Mouse (Mus musculus): ENCODE measurements around the gene Pnpla8. TPM values are rescaled to one million over a fixed set of nuclear protein-coding genes. Genes with fewer than 3 reads are reported as not detected.
A peak's percentile ranks its signal among the peaks of the same experiment; 100 is the strongest.

Pnpla8 gene
- polyA plus RNA-seq, 1 experiment from 2014 or later = 55.5 TPM

DNA sequence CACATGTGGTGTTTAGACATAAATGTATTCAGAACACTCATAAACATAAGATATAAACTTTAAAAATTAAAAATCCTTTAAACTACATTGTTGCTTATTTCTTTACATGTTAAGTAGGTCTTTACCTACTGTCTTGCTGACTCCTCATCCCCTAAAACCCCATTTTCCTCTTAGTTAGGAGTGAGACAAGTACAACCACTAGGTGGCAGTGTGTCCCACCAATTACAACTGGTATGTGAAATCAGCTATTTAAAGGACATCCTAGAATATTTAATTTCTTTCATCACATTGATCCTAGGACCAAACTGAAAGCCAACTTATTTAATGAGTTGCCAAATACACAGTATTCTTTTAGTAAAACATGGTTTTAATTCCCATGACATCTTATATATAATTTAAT lies 71.1 kb downstream of the Pnpla8 start:
- no peak for ATAC-seq (replicated peaks; ENCODE audit: insufficient number of reproducible peaks, low FRiP score, low TSS enrichment)
- H3K27ac ChIP-seq (ENCODE audit: low read depth, low read length) = no peak overlapping the region
- no peaks in the 10 kb centered on the region for H3K36me3 ChIP-seq (ENCODE audit: control insufficient read depth, insufficient read depth, low read length)
- H3K27me3 ChIP-seq (ENCODE audit: control insufficient read depth, insufficient read depth, low read length) = no peaks in the 10 kb centered on the region
- H3K9me3 ChIP-seq (replicated peaks; ENCODE audit: control insufficient read depth, low read length) = no peaks in the 10 kb centered on the region
- no peaks in the 10 kb centered on the region for H3K4me1 ChIP-seq (ENCODE audit: control insufficient read depth, insufficient read depth, low read length)
- no peak overlapping the region for H3K9ac ChIP-seq (ENCODE audit: low read depth, low read length)
- no peak overlapping the region for H3K4me3 ChIP-seq (ENCODE audit: low read depth, low read length)
- no peak overlapping the region for H3K4me2 ChIP-seq

DNA sequence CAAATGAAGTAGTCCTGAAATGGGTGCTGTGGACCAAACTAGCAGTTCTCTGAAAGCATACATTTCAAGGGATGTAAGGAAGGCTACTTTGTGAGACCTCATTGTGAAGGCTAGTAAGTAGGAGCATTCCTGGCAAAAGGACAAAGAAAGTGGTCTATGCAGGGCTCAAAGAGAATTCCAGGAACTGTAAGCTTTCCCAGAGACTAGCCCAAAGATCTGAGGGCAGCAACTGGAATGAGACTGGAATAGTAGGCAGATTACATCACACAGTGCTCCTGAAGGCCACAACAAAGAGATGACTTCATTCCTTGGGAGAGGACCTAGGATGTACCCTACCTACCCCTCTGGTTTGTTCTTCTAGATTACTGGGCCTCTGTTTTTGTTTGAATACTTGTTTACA lies 79.6 kb downstream of the Pnpla8 start:
- H3K4me3 ChIP-seq (ENCODE audit: low read depth, low read length) = no peak overlapping the region
- H3K4me2 ChIP-seq = no peak overlapping the region
- no peak overlapping the region for H3K9ac ChIP-seq (ENCODE audit: low read depth, low read length)
- no peaks in the 10 kb centered on the region for H3K4me1 ChIP-seq (ENCODE audit: control insufficient read depth, insufficient read depth, low read length)
- no peak overlapping the region for H3K27ac ChIP-seq (ENCODE audit: low read depth, low read length)
- peaks cover 4% of the 10 kb centered on the region for H3K36me3 ChIP-seq (ENCODE audit: control insufficient read depth, insufficient read depth, low read length)
- ATAC-seq (replicated peaks; ENCODE audit: insufficient number of reproducible peaks, low FRiP score, low TSS enrichment) = no peak
- no peaks in the 10 kb centered on the region for H3K9me3 ChIP-seq (replicated peaks; ENCODE audit: control insufficient read depth, low read length)
- no peaks in the 10 kb centered on the region for H3K27me3 ChIP-seq (ENCODE audit: control insufficient read depth, insufficient read depth, low read length)

DNA sequence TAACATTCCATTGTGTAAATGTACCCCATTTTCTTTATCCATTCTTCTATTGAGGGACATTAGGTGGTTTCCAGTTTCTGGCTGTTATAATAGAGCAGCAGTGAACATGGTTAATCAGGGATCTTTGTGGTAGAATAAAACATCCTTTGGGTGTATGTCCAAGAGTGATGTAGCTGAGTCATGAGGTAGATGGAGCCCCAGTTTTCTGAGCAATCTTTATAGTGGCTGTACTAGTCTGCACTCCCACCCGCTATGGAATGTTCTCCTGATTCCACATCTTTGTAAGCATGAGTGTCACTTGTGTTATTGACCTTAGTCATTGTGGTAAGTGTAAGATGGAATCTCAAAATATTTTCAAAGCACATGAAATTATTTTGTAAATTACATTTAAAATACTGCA lies 82.8 kb downstream of the Pnpla8 start:
- H3K27me3 ChIP-seq (ENCODE audit: control insufficient read depth, insufficient read depth, low read length) = no peaks in the 10 kb centered on the region
- H3K36me3 ChIP-seq (ENCODE audit: control insufficient read depth, insufficient read depth, low read length) = peaks cover 4% of the 10 kb centered on the region
- no peak overlapping the region for H3K4me2 ChIP-seq
- no peak overlapping the region for H3K9ac ChIP-seq (ENCODE audit: low read depth, low read length)
- H3K27ac ChIP-seq (ENCODE audit: low read depth, low read length) = no peak overlapping the region
- no peak for ATAC-seq (replicated peaks; ENCODE audit: insufficient number of reproducible peaks, low FRiP score, low TSS enrichment)
- H3K9me3 ChIP-seq (replicated peaks; ENCODE audit: control insufficient read depth, low read length) = no peaks in the 10 kb centered on the region
- whole genome bisulfite sequencing (ENCODE audit: insufficient replicate concordance) = 80% methylated on average over 1 of the region's 1 CpGs
- peaks cover 3% of the 10 kb centered on the region; the same call in 1 of the 2 replicates for H3K4me1 ChIP-seq (ENCODE audit: control insufficient read depth, insufficient read depth, low read length)
- no peak overlapping the region for H3K4me3 ChIP-seq (ENCODE audit: low read depth, low read length)

DNA sequence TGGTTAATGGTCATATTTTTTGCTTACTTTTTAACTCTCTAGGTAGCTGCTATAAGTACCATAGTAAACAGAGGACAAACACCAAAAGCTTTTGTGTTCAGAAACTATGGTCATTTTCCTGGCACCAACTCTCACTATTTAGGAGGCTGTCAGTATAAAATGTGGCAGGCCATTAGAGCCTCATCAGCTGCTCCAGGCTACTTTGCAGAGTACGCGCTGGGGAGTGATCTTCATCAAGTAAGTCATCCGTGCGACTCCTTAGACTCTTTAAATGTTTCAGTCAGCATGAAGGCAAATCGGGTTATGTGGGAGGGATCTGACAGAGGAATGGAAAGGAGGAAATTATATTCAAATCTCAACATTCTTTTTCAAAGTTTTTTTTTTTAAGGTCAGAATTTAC lies 83.7 kb downstream of the Pnpla8 start:
- ATAC-seq (replicated peaks; ENCODE audit: insufficient number of reproducible peaks, low FRiP score, low TSS enrichment) = no peak
- H3K4me3 ChIP-seq (ENCODE audit: low read depth, low read length) = no peak overlapping the region
- peaks cover 4% of the 10 kb centered on the region for H3K36me3 ChIP-seq (ENCODE audit: control insufficient read depth, insufficient read depth, low read length)
- no peaks in the 10 kb centered on the region for H3K27me3 ChIP-seq (ENCODE audit: control insufficient read depth, insufficient read depth, low read length)
- peaks cover 3% of the 10 kb centered on the region; the same call in 1 of the 2 replicates for H3K4me1 ChIP-seq (ENCODE audit: control insufficient read depth, insufficient read depth, low read length)
- no peak overlapping the region for H3K4me2 ChIP-seq
- no peak overlapping the region for H3K9ac ChIP-seq (ENCODE audit: low read depth, low read length)
- H3K27ac ChIP-seq (ENCODE audit: low read depth, low read length) = no peak overlapping the region
- H3K9me3 ChIP-seq (replicated peaks; ENCODE audit: control insufficient read depth, low read length) = no peaks in the 10 kb centered on the region
- 83% methylated on average over 5 of the region's 5 CpGs for WGBS (ENCODE audit: insufficient replicate concordance)

DNA sequence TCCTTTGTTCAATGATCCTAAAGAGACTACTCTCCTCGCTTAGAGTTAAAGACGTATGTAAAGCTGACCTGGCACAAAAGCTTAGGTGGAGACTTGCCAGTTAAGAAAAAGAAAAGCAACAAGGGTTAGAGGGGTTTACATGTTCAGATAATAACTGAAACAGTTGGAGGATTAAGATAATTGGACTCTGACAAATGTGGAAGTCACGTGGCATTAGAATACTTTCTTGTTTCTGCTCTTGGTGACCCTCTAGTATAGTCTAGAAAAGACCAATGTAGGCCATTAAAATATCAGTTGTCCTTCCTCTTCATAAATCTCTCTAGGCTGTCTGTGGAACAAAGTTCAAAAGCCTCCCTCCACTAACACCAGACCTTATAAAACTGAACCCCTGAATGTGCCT lies 87.1 kb downstream of the Pnpla8 start:
- ATAC-seq (replicated peaks; ENCODE audit: insufficient number of reproducible peaks, low FRiP score, low TSS enrichment) = no peak
- no peak overlapping the region for H3K4me2 ChIP-seq
- no peak overlapping the region for H3K27ac ChIP-seq (ENCODE audit: low read depth, low read length)
- no peaks in the 10 kb centered on the region for H3K9me3 ChIP-seq (replicated peaks; ENCODE audit: control insufficient read depth, low read length)
- no peak overlapping the region for H3K4me3 ChIP-seq (ENCODE audit: low read depth, low read length)
- H3K27me3 ChIP-seq (ENCODE audit: control insufficient read depth, insufficient read depth, low read length) = no peaks in the 10 kb centered on the region
- H3K36me3 ChIP-seq (ENCODE audit: control insufficient read depth, insufficient read depth, low read length) = peaks cover 4% of the 10 kb centered on the region
- H3K4me1 ChIP-seq (ENCODE audit: control insufficient read depth, insufficient read depth, low read length) = peaks cover 3% of the 10 kb centered on the region; the same call in 1 of the 2 replicates
- 84% methylated on average over 3 of the region's 3 CpGs for WGBS (ENCODE audit: insufficient replicate concordance)
- H3K9ac ChIP-seq (ENCODE audit: low read depth, low read length) = no peak overlapping the region

DNA sequence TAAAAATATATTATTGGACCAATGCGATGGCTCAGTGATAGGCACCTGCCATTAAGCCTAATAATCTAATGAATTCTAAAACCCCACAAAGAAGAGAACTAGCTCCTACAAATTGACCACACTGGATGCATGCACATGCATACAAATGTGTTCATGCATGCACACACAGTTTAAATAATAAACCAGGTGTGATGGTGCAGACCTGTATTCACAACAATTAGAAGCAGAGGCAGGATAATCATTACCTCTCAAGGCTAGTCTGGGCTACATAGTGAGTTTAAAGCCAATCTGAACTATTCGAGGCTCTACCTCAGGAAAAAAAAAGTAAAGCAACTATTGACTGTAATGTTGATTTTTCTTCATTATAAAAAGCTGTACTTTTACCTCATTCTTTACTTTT lies 94.0 kb downstream of the Pnpla8 start:
- no peak overlapping the region for H3K4me3 ChIP-seq (ENCODE audit: low read depth, low read length)
- H3K9ac ChIP-seq (ENCODE audit: low read depth, low read length) = no peak overlapping the region
- H3K36me3 ChIP-seq (ENCODE audit: control insufficient read depth, insufficient read depth, low read length) = no peaks in the 10 kb centered on the region
- no peak overlapping the region for H3K4me2 ChIP-seq
- H3K9me3 ChIP-seq (replicated peaks; ENCODE audit: control insufficient read depth, low read length) = no peaks in the 10 kb centered on the region
- no peaks in the 10 kb centered on the region for H3K27me3 ChIP-seq (ENCODE audit: control insufficient read depth, insufficient read depth, low read length)
- WGBS (ENCODE audit: insufficient replicate concordance) = 85% methylated on average over 2 of the region's 2 CpGs
- no peak for ATAC-seq (replicated peaks; ENCODE audit: insufficient number of reproducible peaks, low FRiP score, low TSS enrichment)
- H3K27ac ChIP-seq (ENCODE audit: low read depth, low read length) = no peak overlapping the region
- H3K4me1 ChIP-seq (ENCODE audit: control insufficient read depth, insufficient read depth, low read length) = no peaks in the 10 kb centered on the region

DNA sequence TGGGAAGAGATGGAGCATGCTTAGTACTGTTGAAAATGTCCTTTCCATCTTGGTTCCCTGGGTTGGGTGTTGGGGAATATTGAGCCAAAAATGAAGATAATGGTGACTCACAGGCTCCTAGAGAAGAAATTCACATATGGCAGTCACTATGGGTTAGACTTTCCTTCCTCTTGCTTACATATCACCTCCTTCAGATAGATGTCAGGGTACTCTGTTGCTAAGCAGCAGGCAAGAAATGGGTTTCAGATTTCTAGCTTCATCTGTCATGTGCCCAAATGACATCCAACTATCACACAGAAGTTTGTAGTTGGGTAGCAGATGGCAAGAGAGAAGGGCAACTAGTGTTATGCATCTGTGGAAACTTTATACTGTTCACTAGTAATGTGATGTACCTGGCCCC lies 103.9 kb downstream of the Pnpla8 start:
- Histone ChIP-seq H3K9me3 (replicated peaks; ENCODE audit: control insufficient read depth, low read length) (no peaks in the 10 kb centered on the region), H3K27ac (ENCODE audit: low read depth, low read length) (no peak overlapping the region), H3K36me3 (ENCODE audit: control insufficient read depth, insufficient read depth, low read length) (no peaks in the 10 kb centered on the region), H3K9ac (ENCODE audit: low read depth, low read length) (no peak overlapping the region), H3K4me1 (ENCODE audit: control insufficient read depth, insufficient read depth, low read length) (no peaks in the 10 kb centered on the region), H3K4me3 (ENCODE audit: low read depth, low read length) (no peak overlapping the region), H3K27me3 (ENCODE audit: control insufficient read depth, insufficient read depth, low read length) (peaks cover 3% of the 10 kb centered on the region; the same call in 1 of the 2 replicates), H3K4me2 (no peak overlapping the region)
- no peak for ATAC-seq (replicated peaks; ENCODE audit: insufficient number of reproducible peaks, low FRiP score, low TSS enrichment)

DNA sequence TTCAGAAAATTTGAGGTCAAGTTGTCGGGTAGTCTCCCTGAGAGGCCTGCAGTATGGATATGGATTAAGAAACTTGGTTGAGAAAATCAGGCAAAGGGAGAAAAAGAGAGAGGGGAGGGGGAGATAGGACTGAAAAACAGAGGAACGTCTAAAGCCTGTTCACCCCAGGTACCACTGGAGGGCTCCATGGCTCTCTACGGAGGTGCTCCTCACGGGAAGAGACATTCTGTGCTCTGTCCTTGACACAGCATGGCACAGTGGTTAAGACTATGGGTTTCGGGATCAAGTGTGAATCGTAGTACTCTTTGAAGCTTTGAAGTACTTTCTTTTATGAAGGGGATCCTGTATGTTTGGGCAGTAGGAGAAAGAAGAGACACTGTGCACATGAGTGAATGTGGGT lies 106.3 kb downstream of the Pnpla8 start:
- H3K9me3 ChIP-seq (replicated peaks; ENCODE audit: control insufficient read depth, low read length) = no peaks in the 10 kb centered on the region
- H3K27ac ChIP-seq (ENCODE audit: low read depth, low read length) = no peak overlapping the region
- ATAC-seq (replicated peaks; ENCODE audit: insufficient number of reproducible peaks, low FRiP score, low TSS enrichment) = no peak
- peaks cover 9% of the 10 kb centered on the region; the same call in 1 of the 2 replicates for H3K27me3 ChIP-seq (ENCODE audit: control insufficient read depth, insufficient read depth, low read length)
- H3K4me2 ChIP-seq = no peak overlapping the region
- H3K9ac ChIP-seq (ENCODE audit: low read depth, low read length) = no peak overlapping the region
- H3K4me3 ChIP-seq (ENCODE audit: low read depth, low read length) = no peak overlapping the region
- no peaks in the 10 kb centered on the region for H3K4me1 ChIP-seq (ENCODE audit: control insufficient read depth, insufficient read depth, low read length)
- H3K36me3 ChIP-seq (ENCODE audit: control insufficient read depth, insufficient read depth, low read length) = no peaks in the 10 kb centered on the region
- WGBS (ENCODE audit: insufficient replicate concordance) = 25% methylated on average over 6 of the region's 6 CpGs

DNA sequence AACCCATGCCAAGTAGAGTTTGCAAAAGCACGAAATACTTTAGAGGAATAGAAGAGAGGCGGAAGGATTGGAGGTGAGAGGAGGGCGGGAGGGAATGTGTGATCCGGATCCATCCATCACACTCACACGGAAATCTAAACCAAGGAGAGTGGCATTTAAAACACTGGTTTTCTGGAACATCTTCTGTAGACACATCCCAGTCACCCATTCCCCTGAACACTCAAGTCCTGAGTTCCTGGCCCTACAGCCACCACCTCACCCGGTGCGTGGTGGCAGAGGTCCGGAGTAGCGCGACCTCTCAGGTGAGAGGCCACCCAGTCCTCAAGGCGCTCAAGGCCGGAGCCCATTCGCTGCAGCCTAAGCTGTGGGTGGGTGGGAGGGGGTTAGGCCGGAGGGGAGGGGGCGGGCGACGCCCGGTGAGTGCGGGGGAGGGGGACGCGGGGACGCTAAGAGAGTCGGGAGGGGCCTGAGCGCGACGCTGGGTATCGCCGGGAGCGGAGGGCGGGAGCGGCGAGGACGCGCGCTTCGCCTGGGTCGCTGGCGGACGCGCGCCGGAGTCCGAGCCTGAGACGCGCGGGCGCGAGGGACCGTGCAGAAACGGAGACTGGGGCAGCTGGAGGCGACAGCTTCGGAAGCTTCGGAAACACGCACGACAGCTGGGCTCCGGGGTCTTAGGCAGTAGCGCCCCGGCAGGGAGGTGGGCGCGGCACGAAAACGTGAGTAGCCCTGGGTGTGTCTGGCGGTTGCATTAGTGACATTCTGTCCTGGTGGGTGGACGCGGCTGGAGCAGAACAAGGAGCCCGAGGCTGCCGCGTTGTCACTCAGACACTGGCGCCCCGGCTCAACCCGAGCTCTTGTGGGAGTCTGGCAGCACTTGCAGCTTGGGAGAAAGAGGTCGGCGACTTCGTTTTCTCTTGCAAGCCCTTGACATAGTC lies 107.5 kb downstream of the Pnpla8 start, which contains the start of gene Nrcam:
Gene Nrcam, plus strand, starts transcription at position 505 of the 935 bp plus-strand sequence.
- Histone ChIP-seq H3K27me3 (ENCODE audit: control insufficient read depth, insufficient read depth, low read length) (peaks cover 9% of the 10 kb centered on the region; the same call in 1 of the 2 replicates), H3K36me3 (ENCODE audit: control insufficient read depth, insufficient read depth, low read length) (no peaks in the 10 kb centered on the region), H3K9me3 (replicated peaks; ENCODE audit: control insufficient read depth, low read length) (no peaks in the 10 kb centered on the region), H3K9ac (ENCODE audit: low read depth, low read length) (peak within 1 kb of the TSS; percentile 46; the same call in 1 of the 2 replicates), H3K4me3 (ENCODE audit: low read depth, low read length) (peak within 1 kb of the TSS; percentile 68), H3K4me1 (ENCODE audit: control insufficient read depth, insufficient read depth, low read length) (no peaks in the 10 kb centered on the region), H3K4me2 (peak within 1 kb of the TSS; percentile 98), H3K27ac (ENCODE audit: low read depth, low read length) (no peak within 1 kb of the TSS)
- peak; percentile 48 for ATAC-seq (replicated peaks; ENCODE audit: insufficient number of reproducible peaks, low FRiP score, low TSS enrichment)
- WGBS (ENCODE audit: insufficient replicate concordance) = 2% methylated on average over 63 of the region's 74 CpGs

Data from heart, embryonic 11.5 days (tissue).